ENCODE assay signal across 7 mouse cellular contexts in the genomic region with DNA sequence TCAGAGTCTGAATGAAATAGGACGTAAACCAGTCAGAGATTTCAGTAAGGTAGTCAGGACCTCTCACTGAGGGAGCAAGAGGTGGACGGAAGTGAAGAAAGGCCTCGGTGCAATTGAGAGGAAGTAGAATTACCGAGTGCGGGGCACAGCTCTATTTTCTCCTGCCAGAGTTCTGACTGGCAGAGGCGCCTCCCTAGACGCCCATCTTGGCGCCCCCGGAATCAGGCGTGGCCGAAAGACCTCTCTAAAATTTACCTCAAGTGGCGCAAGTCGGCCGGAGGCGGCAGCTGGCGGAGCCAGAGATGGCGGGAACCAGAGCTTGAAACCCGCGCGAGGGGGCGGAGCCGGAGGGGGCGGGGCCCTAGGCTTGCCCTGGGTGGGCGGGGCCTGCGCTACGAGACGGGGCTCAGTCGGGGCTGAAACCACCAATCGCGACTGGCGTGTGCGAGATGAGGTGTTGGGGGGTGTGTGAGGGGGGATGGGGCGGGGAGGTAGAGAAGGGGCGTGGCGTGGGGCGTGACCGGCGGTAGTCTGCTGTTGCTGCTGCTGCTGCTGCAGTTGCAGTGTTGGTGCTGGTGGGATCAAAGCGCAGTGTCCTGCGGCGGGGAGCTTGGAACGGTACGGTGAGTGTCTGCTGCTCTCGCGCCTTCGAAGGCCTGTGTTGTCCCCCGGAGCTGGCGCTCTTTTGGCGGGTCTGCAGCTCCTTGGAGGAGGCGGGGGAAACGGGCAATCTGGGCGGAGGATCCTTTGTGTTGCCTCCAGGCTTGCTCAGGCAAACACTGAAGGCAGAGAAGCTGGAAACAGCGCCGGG. TPM values are rescaled to one million over a fixed set of nuclear protein-coding genes. Genes with fewer than 3 reads are reported as not detected.
DNase-seq lines count a peak whose midpoint lies in the region; ATAC-seq lines count a peak whose summit lies in the region.

A gene (minus strand): TSS at position 334 of the 811 bp plus-strand sequence.
A gene (plus strand): TSS at position 413 of the 811 bp plus-strand sequence.

- H3K36me3 ChIP-seq in intestine, embryonic 15.5 days = no peaks in the 10 kb centered on the region
- H3K36me3 ChIP-seq in midbrain, embryonic 10.5 days = 0 out of 2 replicates have a peak, but pooled peaks cover 2% of the 10 kb centered on the region

- intact Hi-C loops in left cerebral cortex, postnatal 25 days (cut with DNase I) = loop anchor here (1.0 to 5.0 kb wide), 2 partner anchors 50 to 65 kb away; a partner anchor contains a TSS

- DNase-seq in adrenal gland, adult 18-20 months (ENCODE audit: low spot score in 2 of 2) = peak; percentile 95 to 96
- peak; percentile 99 for DNase-seq in embryo, embryonic 11 days
- peak; percentile 98 for DNase-seq in gastrocnemius, postnatal 25 days
- peak; percentile 91 to 95 for DNase-seq in left cerebral cortex, postnatal 25 days (ENCODE audit: low spot score in 2 of 2)
- peak; percentile 98 for DNase-seq in midbrain, embryonic 10.5 days (ENCODE audit: low spot score)
- DNase-seq in right cerebral cortex, postnatal 4 days = peak; percentile 95

- peak within 1 kb of the TSS; percentile 87 for H3K27ac ChIP-seq in intestine, embryonic 15.5 days
- peak within 1 kb of the TSS; percentile 94 for H3K27ac ChIP-seq in midbrain, embryonic 10.5 days (replicated peaks)

- under 1% methylated on average over 54 of the region's 54 CpGs for WGBS in intestine, embryonic 15.5 days
- under 1% methylated on average over 54 of the region's 54 CpGs for WGBS in midbrain, embryonic 10.5 days

- peak within 1 kb of the TSS; percentile 79 for H3K4me3 ChIP-seq in intestine, embryonic 15.5 days (replicated peaks)
- H3K4me3 ChIP-seq in midbrain, embryonic 10.5 days = peak within 1 kb of the TSS; percentile 82

- peak within 1 kb of the TSS; percentile 88 for H3K9ac ChIP-seq in intestine, embryonic 15.5 days

- H3K27me3 ChIP-seq in intestine, embryonic 15.5 days (replicated peaks) = no peaks in the 10 kb centered on the region
- H3K27me3 ChIP-seq in midbrain, embryonic 10.5 days (ENCODE audit: low read depth, poor library complexity, severe bottlenecking) = no peaks in the 10 kb centered on the region

- peak within 1 kb of the TSS; percentile 82 for H3K4me2 ChIP-seq in intestine, embryonic 15.5 days (replicated peaks)

- no peaks in the 10 kb centered on the region for H3K9me3 ChIP-seq in intestine, embryonic 15.5 days
- no peaks in the 10 kb centered on the region for H3K9me3 ChIP-seq in midbrain, embryonic 10.5 days (replicated peaks)

- peak; percentile 98 for ATAC-seq in intestine, embryonic 15.5 days

- H3K4me1 ChIP-seq in intestine, embryonic 15.5 days (replicated peaks) = peaks cover 13% of the 10 kb centered on the region; the same call in 1 of the 2 replicates
- H3K4me1 ChIP-seq in midbrain, embryonic 10.5 days = peaks cover 30% of the 10 kb centered on the region

RNA-seq across cellular contexts. Expression of the first gene that starts in this region (rescaled TPM):
- total RNA-seq in adrenal gland, adult 18-20 months (2021) = 10 to 100 TPM in 1 of 2 experiments, 1 to 10 TPM in 1; 8.6 to 12.0 TPM
- total RNA-seq in gastrocnemius, postnatal 25 days (2021) = 1 to 10 TPM; 1.2 to 2.0 TPM
- 13.4 and 14.8 TPM in 2 replicates for polyA plus RNA-seq in intestine, embryonic 15.5 days (2015; fragmentation: Nextera tagmentation; extraction: Ambion mirVana)
- total RNA-seq in left cerebral cortex, postnatal 25 days (2021) = 1 to 10 TPM; 3.6 to 4.3 TPM
- 8.9 and 9.4 TPM in 2 replicates for polyA plus RNA-seq in midbrain, embryonic 10.5 days (2016; fragmentation: Nextera tagmentation; extraction: Ambion mirVana)

RNA-seq across cellular contexts. Expression of the second gene that starts in this region (rescaled TPM):
- 10 to 100 TPM; 13.7 to 14.8 TPM for total RNA-seq in adrenal gland, adult 18-20 months (2021)
- 1 to 10 TPM; 2.3 to 3.1 TPM for total RNA-seq in gastrocnemius, postnatal 25 days (2021)
- 54.4 and 69.0 TPM in 2 replicates for polyA plus RNA-seq in intestine, embryonic 15.5 days (2015; fragmentation: Nextera tagmentation; extraction: Ambion mirVana)
- total RNA-seq in left cerebral cortex, postnatal 25 days (2021) = 10 to 100 TPM; 14.5 to 17.3 TPM
- 130 and 141 TPM in 2 replicates for polyA plus RNA-seq in midbrain, embryonic 10.5 days (2016; fragmentation: Nextera tagmentation; extraction: Ambion mirVana)

Comparison
In these comparisons a context has a peak if more than half of its experiments do, and no peak if none do; other contexts are left out.
1. Peak in every context shown above with its lines: DNase-seq, ATAC-seq, H3K4me3 ChIP-seq and H3K27ac ChIP-seq.